Mouse (Mus musculus) thymus, adult 2 months (tissue): ENCODE measurements around the gene Apobec1.

Experiments used
- CTCF ChIP-seq: fragments of 200-500 bp; IDR thresholded peaks from 2 replicates; pipeline ENCODE4 v1.5.1; 2012; ENCODE audit warnings: mild to moderate bottlenecking, control low read depth, low read length, moderate library complexity, borderline replicate concordance; ENCODE audit not compliant: control insufficient read depth, poor library complexity, insufficient read depth; ENCODE audit errors: extremely low read depth
- POLR2A ChIP-seq: fragments of 200-500 bp; IDR thresholded peaks from 2 replicates; pipeline ENCODE4 v1.6.1; 2012; ENCODE audit warnings: mild to moderate bottlenecking, low read length, control low read depth, moderate library complexity; ENCODE audit not compliant: control insufficient read depth, poor library complexity, insufficient read depth; ENCODE audit errors: extremely low read depth

DNA sequence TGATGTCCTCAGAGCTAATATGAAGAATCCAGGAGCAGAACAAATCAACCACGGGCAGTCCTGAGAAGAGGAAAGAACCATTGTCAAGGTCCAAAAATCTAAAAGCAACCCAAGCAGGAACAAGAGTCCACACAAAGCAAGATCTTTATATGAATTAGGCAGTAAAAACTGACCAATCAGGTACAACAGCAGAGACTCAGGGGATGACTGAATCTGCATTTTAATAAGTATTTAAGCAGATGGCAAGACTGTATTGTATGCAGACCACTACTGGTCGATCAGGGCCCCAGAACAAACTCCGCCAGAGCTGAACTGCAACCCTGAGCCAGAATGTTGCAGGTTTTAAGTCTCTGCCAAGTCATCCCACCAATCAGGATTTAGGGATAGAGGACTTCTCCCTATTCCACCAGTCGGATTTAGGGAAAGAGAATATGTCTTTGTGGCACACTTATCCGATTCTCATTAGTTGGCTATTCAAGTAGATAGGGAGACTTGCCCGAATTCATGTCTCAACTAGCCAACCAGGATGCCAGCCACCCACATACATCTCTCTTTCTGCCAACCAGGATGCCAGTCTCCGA, 2.1 kb downstream of the Apobec1 start:
- TF ChIP-seq POLR2A (no peak), CTCF (no peak)
